Mouse (Mus musculus) adrenal gland, postnatal 4 days (tissue): ENCODE data around the gene E130218I03Rik. TPM values are rescaled to one million over a fixed set of nuclear protein-coding genes. Genes with fewer than 3 reads are reported as not detected.
"Not testable (repeated sequence)": the region's sequence is repeated elsewhere in the genome, so short reads cannot be mapped to it uniquely, and the experiment has no call there.

Source experiments
- DNase-seq, 2 experiments: peaks; one replicate each; pipeline ENCODE4 v3.0.0; 2021 to 2022; ENCODE audit warnings: low spot score in 2 of 2, mixed read lengths in 2 of 2
- total RNA-seq, 2 experiments: library from RNA; stranded (reverse); gene quantifications; 2 replicates each; pipeline ENCODE4 v1.2.3; 2021

The E130218I03Rik gene
- total RNA-seq, 2 experiments from 2014 or later, result not detected

DNA sequence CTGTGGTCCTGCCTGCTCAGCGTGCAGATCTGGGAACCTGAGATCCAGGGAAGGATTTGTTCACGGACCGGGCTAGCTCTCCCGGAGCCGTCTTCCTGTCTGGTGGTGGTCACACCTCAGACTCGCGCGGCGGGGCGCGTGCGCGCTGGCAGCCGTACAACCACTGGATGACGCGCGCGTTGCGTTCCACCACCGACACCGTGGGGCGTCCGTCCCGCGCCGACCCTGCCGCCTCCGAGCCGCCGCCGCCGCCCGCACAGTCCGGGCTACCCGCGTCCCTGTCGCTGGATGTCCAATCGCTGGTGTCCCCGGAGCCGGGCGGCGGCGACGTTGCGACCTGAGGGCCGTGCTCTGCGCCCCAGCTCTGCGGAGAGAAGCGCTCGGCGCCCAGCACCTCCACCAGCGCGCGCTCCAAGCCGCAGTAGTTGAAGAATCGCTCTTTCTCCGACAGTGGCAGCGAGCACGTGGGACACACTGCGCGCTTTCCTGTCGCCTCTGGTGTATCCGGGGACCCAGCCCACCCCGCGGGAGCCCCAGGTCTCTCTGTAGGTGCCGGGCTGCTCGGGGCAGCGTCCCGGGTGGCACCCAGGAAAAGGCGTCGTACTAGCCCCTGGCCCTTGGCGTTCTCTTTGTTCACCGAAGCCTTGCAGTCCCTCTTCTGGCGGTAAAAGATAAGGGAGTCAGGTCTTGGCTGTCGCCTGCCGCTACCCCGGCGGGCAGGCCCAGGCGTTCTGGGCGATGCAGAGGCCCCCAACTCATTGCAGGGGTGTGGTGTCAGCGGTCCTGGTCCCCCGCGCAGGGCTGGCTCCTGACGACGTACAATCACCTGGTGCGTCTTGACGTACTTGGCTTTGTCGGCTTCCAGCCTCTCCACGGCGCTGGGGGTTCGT, 8.0 kb downstream of the E130218I03Rik start:
- DNase-seq, result no peak

GRCm38 (mm10) chr4:134252131-134252910, 8.9 kb downstream of the E130218I03Rik start:
- DNase-seq, result no peak

GRCm38 (mm10) chr4:134252911-134253721, 9.7 kb downstream of the E130218I03Rik start:
- no peak for DNase-seq

GRCm38 (mm10) chr4:134253722-134254324, 10.4 kb downstream of the E130218I03Rik start, which contains the start of gene Grrp1:
Gene Grrp1 (minus strand): TSS chr4:134254106.
- no peak for DNase-seq

- no peak for DNase-seq
These were observed 11.4 kb downstream of the E130218I03Rik start for GRCm38 (mm10) chr4:134254835-134255234.

DNA sequence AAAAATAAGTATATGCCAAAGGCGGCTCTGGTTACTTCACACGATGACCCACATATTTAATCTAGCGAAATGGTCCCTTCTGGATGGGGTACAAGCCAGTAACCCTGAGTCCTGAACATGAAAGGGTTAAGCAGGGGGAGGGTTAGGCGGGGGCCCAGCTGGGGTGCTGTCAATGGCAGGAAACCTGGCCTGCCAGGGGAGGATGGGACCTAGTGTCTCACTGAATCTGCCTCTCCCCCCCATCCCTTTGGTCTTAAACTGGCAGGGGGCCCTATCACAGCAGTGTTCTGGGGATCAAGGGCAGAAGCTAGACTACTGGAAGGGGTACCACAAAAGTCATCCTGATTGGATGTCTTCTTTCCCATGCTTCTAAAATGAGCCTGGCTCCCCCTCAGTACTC, 12.4 kb downstream of the E130218I03Rik start:
- no peak for DNase-seq

- no peak for DNase-seq
These were observed 13.1 kb downstream of the E130218I03Rik start for GRCm38 (mm10) chr4:134256407-134257197.

DNA sequence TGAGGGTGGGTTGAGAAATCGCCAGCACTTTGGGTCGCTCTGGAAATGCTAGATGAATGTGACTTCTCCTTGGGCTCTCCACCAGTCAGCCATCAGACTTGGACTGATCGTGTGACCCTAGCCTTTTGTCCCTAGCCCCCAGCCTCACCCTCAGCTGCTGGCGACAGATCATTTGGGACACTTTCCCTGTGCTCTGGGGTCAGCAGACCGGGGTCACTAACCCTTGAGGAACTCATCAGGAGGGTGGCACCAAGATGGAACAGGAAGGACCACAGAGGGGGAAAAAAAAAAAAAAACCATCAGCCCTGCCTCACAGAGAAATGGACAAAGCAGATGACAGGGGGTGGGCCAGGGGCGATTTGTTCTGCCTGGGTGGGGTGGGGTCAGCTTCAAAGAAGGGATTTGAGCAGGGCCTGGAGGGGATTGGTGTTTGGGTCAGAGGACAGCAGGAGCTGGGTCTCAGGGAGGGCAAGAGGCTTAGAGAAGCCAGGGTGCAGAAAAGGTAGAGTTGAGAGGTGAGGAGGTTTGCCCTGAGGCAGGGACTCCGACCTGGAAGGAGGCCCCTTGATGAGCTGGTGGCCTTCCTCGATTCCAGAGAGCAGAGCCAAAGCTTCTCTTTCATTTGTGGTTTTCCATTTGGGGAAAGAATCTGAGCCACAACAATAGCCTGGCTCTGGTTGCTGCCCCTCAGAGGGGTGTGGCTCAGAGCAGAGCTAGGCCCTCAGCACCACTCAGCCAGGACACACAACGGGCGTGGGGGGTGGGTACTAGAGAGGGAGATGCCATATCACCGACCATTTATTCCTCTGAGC, 13.9 kb downstream of the E130218I03Rik start:
- no peak for DNase-seq

DNA sequence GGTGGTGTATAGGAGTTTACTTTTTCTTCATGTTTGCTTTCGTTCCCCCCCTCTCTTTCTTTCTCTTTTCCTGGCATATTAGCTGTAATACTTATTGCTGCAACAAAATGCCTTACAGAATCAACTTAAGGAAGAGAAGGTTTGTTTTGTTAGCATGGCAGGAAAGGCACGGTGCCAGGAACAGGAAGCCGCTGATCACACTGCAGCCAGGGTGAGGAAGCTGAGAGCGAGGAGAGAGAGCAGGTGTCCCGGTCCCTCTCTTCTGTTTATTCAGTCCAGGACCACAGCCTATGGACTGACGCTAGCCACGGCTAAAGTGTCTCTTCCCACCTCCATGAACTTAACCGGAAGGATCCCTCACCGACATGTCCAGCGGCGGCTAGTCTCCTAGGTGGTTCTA, 14.9 kb downstream of the E130218I03Rik start:
- DNase-seq, result no peak

GRCm38 (mm10) chr4:134263191-134263590, 19.7 kb downstream of the E130218I03Rik start:
- DNase-seq, result peak in 1 of 2 experiments; percentile 50

GRCm38 (mm10) chr4:134265860-134266585, 22.6 kb downstream of the E130218I03Rik start:
- DNase-seq, result no peak

GRCm38 (mm10) chr4:134268102-134268655, 24.7 kb downstream of the E130218I03Rik start:
- DNase-seq, result no peak

DNA sequence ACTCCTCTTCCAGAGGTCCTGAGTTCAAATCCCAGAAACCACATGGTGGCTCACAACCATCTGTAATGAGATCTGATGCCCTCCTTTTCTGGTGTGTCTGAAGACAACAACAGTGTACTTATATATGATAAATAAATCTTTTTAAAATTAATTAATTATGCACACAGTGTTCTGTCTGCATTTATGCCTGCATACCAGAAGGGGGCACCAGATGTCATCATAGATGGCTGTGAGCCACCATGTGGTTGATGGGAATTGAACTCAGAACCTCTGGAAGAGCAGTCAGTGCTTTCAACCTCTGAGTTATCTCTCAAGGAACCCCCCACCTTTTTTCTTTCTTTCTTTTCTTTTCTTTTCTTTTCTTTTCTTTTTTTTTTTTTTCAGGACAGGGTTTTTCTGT, 26.2 kb downstream of the E130218I03Rik start:
- not testable (repeated sequence) for DNase-seq

DNA sequence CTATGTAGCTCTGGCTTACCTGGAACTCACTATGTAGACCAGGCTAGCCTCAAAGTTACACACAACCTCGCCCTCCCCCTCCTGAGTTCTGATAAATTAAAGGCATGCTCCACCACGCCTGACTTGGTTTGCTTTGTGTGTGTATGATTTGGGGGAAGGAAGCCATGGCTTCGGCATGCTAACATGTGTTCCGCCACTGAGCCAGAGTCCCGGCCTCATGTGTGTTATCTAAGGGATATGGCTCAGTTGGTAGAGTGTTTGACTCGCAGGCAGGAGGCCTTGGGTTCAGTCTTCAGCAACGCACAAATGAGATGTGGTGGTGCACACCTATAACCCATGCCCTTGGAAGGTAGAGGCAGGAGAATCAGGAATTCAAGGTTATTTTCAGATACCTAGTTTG, 28.5 kb downstream of the E130218I03Rik start:
- no peak for DNase-seq

GRCm38 (mm10) chr4:134272731-134273416, 29.4 kb downstream of the E130218I03Rik start:
- no peak for DNase-seq

- no peak for DNase-seq
These were observed 30.2 kb downstream of the E130218I03Rik start for GRCm38 (mm10) chr4:134273417-134274345.
